Mouse (Mus musculus) limb, embryonic 15.5 days (tissue): ENCODE results near the gene Phc1. TPM values are rescaled to one million over a fixed set of nuclear protein-coding genes. Genes with fewer than 3 reads are reported as not detected.
A peak's percentile ranks its signal among the peaks of the same experiment; 100 is the strongest.
"Not testable (repeated sequence)": the region's sequence is repeated elsewhere in the genome, so short reads cannot be mapped to it uniquely, and the experiment has no call there.

Experiments used
- ATAC-seq: fragments of 200-750 bp; cut with Nextera tagmentation; 2 replicates; pipeline ENCODE4 v1.8.0; 2017; ENCODE audit warnings: low read depth, moderate TSS enrichment; ENCODE audit not compliant: insufficient number of reproducible peaks, low FRiP score, low TSS enrichment
- H3K27ac ChIP-seq: fragments of 300-500 bp; sonication (generic); 2 replicates; pipeline ENCODE4 v1.5.1; 2015; ENCODE audit warnings: moderate library complexity, mild to moderate bottlenecking, inconsistent platforms
- H3K27me3 ChIP-seq: fragments of 300-500 bp; sonication (generic); 2 replicates; pipeline ENCODE4 v1.6.1; 2015; ENCODE audit warnings: inconsistent platforms
- H3K36me3 ChIP-seq: fragments of 300-500 bp; sonication (generic); 2 replicates; pipeline ENCODE4 v1.6.1; 2015; ENCODE audit warnings: inconsistent platforms
- H3K4me1 ChIP-seq: fragments of 300-500 bp; sonication (generic); 2 replicates; pipeline ENCODE4 v1.6.1; 2015; ENCODE audit warnings: inconsistent platforms
- H3K4me2 ChIP-seq: fragments of 300-500 bp; sonication (generic); 2 replicates; pipeline ENCODE4 v1.6.1; 2015; ENCODE audit warnings: mild to moderate bottlenecking, inconsistent platforms
- H3K4me3 ChIP-seq: fragments of 300-500 bp; sonication (generic); 2 replicates; pipeline ENCODE4 v1.5.1; 2015; ENCODE audit warnings: mild to moderate bottlenecking, inconsistent platforms
- H3K9ac ChIP-seq: fragments of 300-500 bp; sonication (generic); 2 replicates; pipeline ENCODE4 v1.6.1; 2015; ENCODE audit warnings: inconsistent platforms
- H3K9me3 ChIP-seq: fragments of 300-500 bp; sonication (generic); 2 replicates; pipeline ENCODE4 v1.6.1; 2016; ENCODE audit warnings: inconsistent platforms
- WGBS: fragments of 180-500 bp; shearing (Covaris S2); methylation state at CpG from one replicate; pipeline ENCODE4 v1.1.7; 2015; 5-methylcytosine and 5-hydroxymethylcytosine counted together
- polyA plus RNA-seq: library from polyadenylated mRNA; unstranded; fragments of >200 nt; fragmentation: Nextera tagmentation; extraction: Ambion mirVana; gene quantifications from 2 replicates; pipeline ENCODE4 v1.2.1, GENCODE M21; 2015

The Phc1 gene
- polyA plus RNA-seq: 15.7 and 16.8 TPM in 2 replicates

- Histone ChIP-seq H3K36me3 (peaks cover 4% of the 10 kb centered on the region; the same call in 1 of the 2 replicates), H3K4me3 (peak within 1 kb of the TSS; percentile 73), H3K27me3 (no peaks in the 10 kb centered on the region), H3K9ac (peak within 1 kb of the TSS; percentile 59), H3K4me2 (peak within 1 kb of the TSS; percentile 63), H3K4me1 (peaks cover 18% of the 10 kb centered on the region; the same call in 1 of the 2 replicates), H3K27ac (peak within 1 kb of the TSS; percentile 96), H3K9me3 (no peaks in the 10 kb centered on the region)
- WGBS: under 1% methylated on average over 17 of the region's 17 CpGs
- no peak for ATAC-seq
These were observed at the start of gene Phc1 for GRCm38 (mm10) chr6:122340349-122341000. Phc1 (minus strand) TSS chr6:122340561.

- H3K4me1 ChIP-seq, ATAC-seq, H3K27me3 ChIP-seq, H3K9ac ChIP-seq, H3K4me3 ChIP-seq, H3K4me2 ChIP-seq, H3K27ac ChIP-seq, H3K9me3 ChIP-seq, H3K36me3 ChIP-seq: not testable (repeated sequence)
- WGBS: 75% methylated on average over 3 of the region's 3 CpGs
These were observed 49.6 kb upstream of the Phc1 start for GRCm38 (mm10) chr6:122389986-122390385.

- not testable (repeated sequence) for ATAC-seq, H3K4me3 ChIP-seq, H3K4me2 ChIP-seq, H3K4me1 ChIP-seq, H3K27ac ChIP-seq, H3K9me3 ChIP-seq, H3K27me3 ChIP-seq, H3K9ac ChIP-seq, H3K36me3 ChIP-seq
- 81% methylated on average over 12 of the region's 12 CpGs for WGBS
These were observed 47.0 kb upstream of the Phc1 start for GRCm38 (mm10) chr6:122387177-122388028.

DNA sequence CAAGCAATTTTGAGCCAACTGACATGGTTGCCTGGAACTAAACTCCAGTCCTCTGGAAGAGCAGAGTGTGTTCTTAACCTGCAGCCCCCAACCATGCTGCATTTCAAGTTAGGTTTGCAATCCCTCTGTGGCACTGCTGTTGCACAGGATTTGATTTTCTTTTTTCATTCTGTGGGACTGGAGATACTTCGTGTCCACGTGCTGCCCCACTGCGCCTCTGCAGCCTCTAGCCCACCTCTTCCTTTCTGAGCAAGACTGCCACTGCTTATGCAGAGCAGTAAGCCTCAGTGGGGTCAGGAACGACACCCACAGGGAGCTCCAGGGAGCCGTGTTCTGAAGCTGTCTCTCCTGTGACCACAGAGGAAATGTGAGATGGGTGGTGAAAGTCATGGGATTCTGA lies 45.4 kb upstream of the Phc1 start:
- no peaks in the 10 kb centered on the region for H3K27me3 ChIP-seq
- H3K4me3 ChIP-seq: no peak overlapping the region
- WGBS: 65% methylated on average over 5 of the region's 5 CpGs
- no peaks in the 10 kb centered on the region for H3K4me1 ChIP-seq
- H3K27ac ChIP-seq: no peak overlapping the region
- no peak overlapping the region for H3K4me2 ChIP-seq
- H3K9ac ChIP-seq: no peak overlapping the region
- no peaks in the 10 kb centered on the region for H3K36me3 ChIP-seq
- no peaks in the 10 kb centered on the region for H3K9me3 ChIP-seq
- ATAC-seq: no peak

- Histone ChIP-seq H3K36me3 (no peaks in the 10 kb centered on the region), H3K27ac (no peak overlapping the region), H3K9me3 (no peaks in the 10 kb centered on the region), H3K9ac (no peak overlapping the region), H3K4me2 (no peak overlapping the region), H3K4me1 (no peaks in the 10 kb centered on the region), H3K4me3 (no peak overlapping the region), H3K27me3 (no peaks in the 10 kb centered on the region)
- ATAC-seq: no peak
- WGBS: 88% methylated on average over 13 of the region's 13 CpGs
These were observed 44.5 kb upstream of the Phc1 start for GRCm38 (mm10) chr6:122384886-122385285.

- H3K4me1 ChIP-seq: no peaks in the 10 kb centered on the region
- ATAC-seq: no peak
- no peak overlapping the region for H3K4me3 ChIP-seq
- H3K9ac ChIP-seq: no peak overlapping the region
- no peaks in the 10 kb centered on the region for H3K9me3 ChIP-seq
- no peak overlapping the region for H3K27ac ChIP-seq
- no peak overlapping the region for H3K4me2 ChIP-seq
- H3K36me3 ChIP-seq: no peaks in the 10 kb centered on the region
- H3K27me3 ChIP-seq: no peaks in the 10 kb centered on the region
- 71% methylated on average over 5 of the region's 5 CpGs for WGBS
These were observed 42.9 kb upstream of the Phc1 start for GRCm38 (mm10) chr6:122383211-122383610.

DNA sequence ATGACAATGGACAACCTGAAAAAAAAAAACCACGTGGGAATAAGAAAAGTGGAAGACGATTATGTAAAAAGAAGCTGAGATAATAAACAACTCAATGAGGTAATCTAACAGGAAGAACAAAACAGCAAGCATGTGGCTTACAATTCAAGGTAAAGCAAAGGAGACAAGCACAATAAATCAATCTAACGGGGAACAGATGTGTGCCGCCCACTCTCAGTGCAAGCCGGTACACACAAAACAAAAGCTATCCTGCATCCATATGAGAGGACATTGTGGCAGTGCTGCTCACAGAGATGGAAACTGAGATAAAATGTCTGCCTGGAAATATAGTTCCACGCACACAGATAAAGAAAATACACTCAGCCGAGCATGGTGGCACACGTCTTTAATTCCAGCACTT lies 41.7 kb upstream of the Phc1 start:
- no peak overlapping the region for H3K4me2 ChIP-seq
- no peak overlapping the region for H3K27ac ChIP-seq
- 40% methylated on average over 8 of the region's 8 CpGs for WGBS
- H3K9ac ChIP-seq: no peak overlapping the region
- no peaks in the 10 kb centered on the region for H3K9me3 ChIP-seq
- H3K4me3 ChIP-seq: no peak overlapping the region
- no peaks in the 10 kb centered on the region for H3K36me3 ChIP-seq
- no peaks in the 10 kb centered on the region for H3K4me1 ChIP-seq
- H3K27me3 ChIP-seq: no peaks in the 10 kb centered on the region
- no peak for ATAC-seq

GRCm38 (mm10) chr6:122368245-122368644 lies 27.9 kb upstream of the Phc1 start:
- Histone ChIP-seq H3K27ac (no peak overlapping the region), H3K9me3 (no peaks in the 10 kb centered on the region), H3K4me1 (no peaks in the 10 kb centered on the region), H3K4me3 (no peak overlapping the region), H3K36me3 (no peaks in the 10 kb centered on the region), H3K4me2 (no peak overlapping the region), H3K27me3 (no peaks in the 10 kb centered on the region), H3K9ac (no peak overlapping the region)
- 81% methylated on average over 3 of the region's 3 CpGs for WGBS
- ATAC-seq: no peak

DNA sequence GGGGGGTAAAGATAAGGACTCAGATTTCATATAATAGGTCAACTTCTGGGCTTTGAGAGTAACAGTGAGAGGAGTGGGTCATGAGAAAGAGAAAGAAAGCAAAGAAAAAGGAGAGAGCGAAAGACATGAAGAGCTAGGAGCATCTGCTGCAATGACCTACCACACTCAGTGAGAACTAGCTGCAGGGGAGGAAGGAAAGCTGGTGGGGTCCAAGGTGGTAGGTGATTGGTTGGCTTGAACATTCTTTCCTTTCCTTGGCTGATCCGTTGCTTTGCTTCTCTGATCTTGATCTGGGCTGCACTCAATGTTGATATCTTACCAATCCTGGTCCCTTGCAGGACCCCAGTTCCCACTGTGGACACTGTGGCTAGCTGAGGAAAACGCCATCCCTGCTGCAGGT lies 26.6 kb upstream of the Phc1 start:
- Histone ChIP-seq H3K9me3 (no peaks in the 10 kb centered on the region), H3K4me3 (no peak overlapping the region), H3K27me3 (no peaks in the 10 kb centered on the region), H3K4me2 (no peak overlapping the region), H3K36me3 (no peaks in the 10 kb centered on the region), H3K9ac (no peak overlapping the region), H3K4me1 (no peaks in the 10 kb centered on the region), H3K27ac (no peak overlapping the region)
- ATAC-seq: no peak
- 54% methylated on average over 3 of the region's 3 CpGs for WGBS

GRCm38 (mm10) chr6:122366287-122366686 lies 25.9 kb upstream of the Phc1 start:
- no peak for ATAC-seq
- Histone ChIP-seq H3K4me1 (no peaks in the 10 kb centered on the region), H3K4me2 (no peak overlapping the region), H3K4me3 (no peak overlapping the region), H3K27me3 (no peaks in the 10 kb centered on the region), H3K9ac (no peak overlapping the region), H3K36me3 (no peaks in the 10 kb centered on the region), H3K9me3 (no peaks in the 10 kb centered on the region), H3K27ac (no peak overlapping the region)
- 30% methylated on average over 2 of the region's 2 CpGs for WGBS

DNA sequence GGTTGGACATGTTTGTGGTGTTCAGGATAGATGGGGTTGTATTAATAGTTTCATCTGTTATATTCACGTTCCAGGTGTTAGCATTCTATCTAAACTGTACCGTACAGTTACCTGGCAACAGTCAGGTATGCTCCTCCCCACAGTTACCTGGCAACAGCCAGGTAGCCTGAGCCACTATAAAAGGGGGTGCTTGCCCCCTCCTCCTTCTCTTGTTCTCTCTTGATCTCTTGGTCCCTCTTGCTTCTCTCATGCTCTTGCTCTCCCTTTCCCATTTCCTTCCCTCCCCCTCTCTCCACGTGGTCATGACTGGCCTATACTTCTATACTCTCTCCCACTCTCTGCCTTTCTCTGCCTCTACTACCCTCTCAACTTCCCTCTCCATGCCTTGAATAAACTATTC lies 25.3 kb upstream of the Phc1 start:
- no peaks in the 10 kb centered on the region for H3K36me3 ChIP-seq
- 39% methylated on average over 3 of the region's 3 CpGs for WGBS
- no peaks in the 10 kb centered on the region for H3K9me3 ChIP-seq
- no peak overlapping the region for H3K27ac ChIP-seq
- H3K4me1 ChIP-seq: no peaks in the 10 kb centered on the region
- H3K27me3 ChIP-seq: no peaks in the 10 kb centered on the region
- no peak overlapping the region for H3K9ac ChIP-seq
- H3K4me2 ChIP-seq: no peak overlapping the region
- no peak for ATAC-seq
- H3K4me3 ChIP-seq: no peak overlapping the region

DNA sequence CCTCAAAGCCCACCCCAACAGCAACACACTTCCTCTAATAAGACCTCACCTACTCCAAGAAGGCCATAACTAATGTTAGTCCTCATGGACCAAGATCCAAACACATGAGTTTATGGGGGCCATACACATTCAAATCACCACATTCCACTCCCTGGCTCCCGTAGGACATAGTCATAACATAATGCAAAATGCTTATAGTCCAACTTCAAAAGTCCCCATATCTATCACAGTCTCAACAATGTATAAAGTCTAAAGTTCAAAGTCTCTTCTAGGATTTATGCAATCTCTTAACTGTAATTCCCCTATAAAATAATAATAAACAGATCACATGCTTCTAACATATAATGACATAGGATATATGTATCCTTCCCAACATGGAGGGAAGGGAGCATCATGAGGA lies 16.7 kb upstream of the Phc1 start:
- Histone ChIP-seq H3K4me3 (no peak overlapping the region), H3K9ac (no peak overlapping the region), H3K36me3 (no peaks in the 10 kb centered on the region), H3K27ac (no peak overlapping the region), H3K27me3 (no peaks in the 10 kb centered on the region), H3K4me1 (no peaks in the 10 kb centered on the region), H3K9me3 (no peaks in the 10 kb centered on the region), H3K4me2 (no peak overlapping the region)
- ATAC-seq: no peak
- 86% methylated on average over 1 of the region's 1 CpGs for WGBS
